ENCODE assay signal across 14 mouse cellular contexts in genomic region chr5:129877731-129878455, GRCm38 (mm10). TPM values are rescaled to one million over a fixed set of nuclear protein-coding genes. Genes with fewer than 3 reads are reported as not detected.
DNase-seq lines count a peak whose midpoint lies in the region; ATAC-seq and TF ChIP-seq lines count a peak whose summit lies in the region.
"Had no signal": no experiment of that assay in that cellular context is flagged by ENCODE, and none has a peak within 500 bp of the region (broad histone marks: within the 10 kb centered on the region; RNA-seq: fewer than 3 reads in every experiment).

No protein-coding gene starts in this region.

- H3K4me2 ChIP-seq in hindbrain, postnatal 0 days (ENCODE audit: low read depth, low read length): no peak overlapping the region
- no peak overlapping the region for H3K4me2 ChIP-seq in hindbrain, embryonic 13.5 days
- H3K4me2 ChIP-seq in heart, embryonic 15.5 days: no peak overlapping the region
- no peak overlapping the region for H3K4me2 ChIP-seq in neural tube, embryonic 15.5 days
- no peak overlapping the region for H3K4me2 ChIP-seq in midbrain, embryonic 15.5 days

- TF ChIP-seq CTCF in hindbrain, postnatal 0 days (IDR thresholded peaks at IDR 0.05; ENCODE audit: low read depth): no peak

- H3K9me3 ChIP-seq in hindbrain, postnatal 0 days (ENCODE audit: low read length): no peaks in the 10 kb centered on the region
- no peaks in the 10 kb centered on the region for H3K9me3 ChIP-seq in hindbrain, embryonic 13.5 days
- H3K9me3 ChIP-seq in heart, embryonic 15.5 days (replicated peaks): no peaks in the 10 kb centered on the region
- H3K9me3 ChIP-seq in neural tube, embryonic 15.5 days (replicated peaks): no peaks in the 10 kb centered on the region
- no peaks in the 10 kb centered on the region for H3K9me3 ChIP-seq in midbrain, embryonic 15.5 days
- H3K9me3 ChIP-seq: hindbrain, embryonic 10.5 days had no signal

- peak overlapping the region; percentile 64 for H3K27ac ChIP-seq in hindbrain, postnatal 0 days
- H3K27ac ChIP-seq in hindbrain, embryonic 13.5 days: no peak overlapping the region
- peak overlapping the region; percentile 38 for H3K27ac ChIP-seq in heart, embryonic 15.5 days
- no peak overlapping the region for H3K27ac ChIP-seq in neural tube, embryonic 15.5 days (replicated peaks)
- no peak overlapping the region for H3K27ac ChIP-seq in midbrain, embryonic 15.5 days
- H3K27ac ChIP-seq: hindbrain, embryonic 10.5 days had no signal

- H3K27me3 ChIP-seq in hindbrain, postnatal 0 days (ENCODE audit: insufficient read depth, low read length): no peaks in the 10 kb centered on the region
- H3K27me3 ChIP-seq in hindbrain, embryonic 13.5 days: no peaks in the 10 kb centered on the region
- H3K27me3 ChIP-seq in heart, embryonic 15.5 days: no peaks in the 10 kb centered on the region
- H3K27me3 ChIP-seq in neural tube, embryonic 15.5 days (replicated peaks): no peaks in the 10 kb centered on the region
- H3K27me3 ChIP-seq in midbrain, embryonic 15.5 days (replicated peaks): no peaks in the 10 kb centered on the region
- H3K27me3 ChIP-seq: CH12.LX had no signal

- 74% methylated on average over 9 of the region's 9 CpGs for WGBS in hindbrain, postnatal 0 days
- 80% methylated on average over 9 of the region's 9 CpGs for WGBS in hindbrain, embryonic 13.5 days
- 57% methylated on average over 9 of the region's 9 CpGs for WGBS in heart, embryonic 15.5 days
- 82% methylated on average over 9 of the region's 9 CpGs for WGBS in neural tube, embryonic 15.5 days
- WGBS in midbrain, embryonic 15.5 days: 78% methylated on average over 9 of the region's 9 CpGs

- no peak overlapping the region for H3K9ac ChIP-seq in hindbrain, postnatal 0 days (replicated peaks; ENCODE audit: low read length)
- H3K9ac ChIP-seq in hindbrain, embryonic 13.5 days: no peak overlapping the region
- H3K9ac ChIP-seq in heart, embryonic 15.5 days: no peak overlapping the region
- no peak overlapping the region for H3K9ac ChIP-seq in neural tube, embryonic 15.5 days (replicated peaks)
- H3K9ac ChIP-seq in midbrain, embryonic 15.5 days: no peak overlapping the region

- peak; percentile 79; the same call in 1 of the 2 replicates for ATAC-seq in hindbrain, postnatal 0 days
- ATAC-seq in hindbrain, embryonic 13.5 days (ENCODE audit: low FRiP score): no peak
- no peak for ATAC-seq in heart, embryonic 15.5 days (replicated peaks; ENCODE audit: insufficient number of reproducible peaks, insufficient read depth, low FRiP score, low read depth)
- no peak for ATAC-seq in neural tube, embryonic 15.5 days (ENCODE audit: low FRiP score)
- no peak for ATAC-seq in midbrain, embryonic 15.5 days (replicated peaks)
- ATAC-seq: lung, postnatal 0 days had no signal

- DNase-seq in hindbrain, postnatal 0 days (ENCODE audit: low spot score): peak; percentile 53
- DNase-seq in MN1 (ENCODE audit: low spot score): peak; percentile 74
- DNase-seq in frontal cortex, postnatal 10 days (ENCODE audit: low spot score in 2 of 2): peak; percentile 36 to 55
- no peak for DNase-seq in urinary bladder, postnatal 4 days (ENCODE audit: low spot score in 2 of 2)
- DNase-seq: retina, postnatal 1 day; thymus, adult 2 months had no signal

- peaks cover 15% of the 10 kb centered on the region for H3K36me3 ChIP-seq in hindbrain, postnatal 0 days (ENCODE audit: insufficient read depth, low read length)
- peaks cover 29% of the 10 kb centered on the region for H3K36me3 ChIP-seq in hindbrain, embryonic 13.5 days
- H3K36me3 ChIP-seq in heart, embryonic 15.5 days: peaks cover 25% of the 10 kb centered on the region
- peaks cover 26% of the 10 kb centered on the region for H3K36me3 ChIP-seq in neural tube, embryonic 15.5 days
- H3K36me3 ChIP-seq in midbrain, embryonic 15.5 days (replicated peaks): peaks cover 19% of the 10 kb centered on the region; the same call in 1 of the 2 replicates

- H3K4me1 ChIP-seq in hindbrain, postnatal 0 days (ENCODE audit: insufficient read depth, low read length): no peaks in the 10 kb centered on the region
- no peaks in the 10 kb centered on the region for H3K4me1 ChIP-seq in hindbrain, embryonic 13.5 days (replicated peaks)
- peaks cover 12% of the 10 kb centered on the region for H3K4me1 ChIP-seq in heart, embryonic 15.5 days (replicated peaks)
- H3K4me1 ChIP-seq in neural tube, embryonic 15.5 days: no peaks in the 10 kb centered on the region
- H3K4me1 ChIP-seq in midbrain, embryonic 15.5 days: no peaks in the 10 kb centered on the region
- H3K4me1 ChIP-seq: hindbrain, embryonic 10.5 days had no signal

- no peak overlapping the region for H3K4me3 ChIP-seq in hindbrain, postnatal 0 days (ENCODE audit: low read length)
- H3K4me3 ChIP-seq in hindbrain, embryonic 13.5 days: no peak overlapping the region
- H3K4me3 ChIP-seq in heart, embryonic 15.5 days: no peak overlapping the region
- H3K4me3 ChIP-seq in neural tube, embryonic 15.5 days (replicated peaks): no peak overlapping the region
- no peak overlapping the region for H3K4me3 ChIP-seq in midbrain, embryonic 15.5 days
- H3K4me3 ChIP-seq: hindbrain, embryonic 10.5 days had no signal

RNA-seq across cellular contexts. Expression of gene Chchd2, which starts 9.4 kb away (rescaled TPM):
- 1,207 and 1,381 TPM in 2 replicates for total RNA-seq in hindbrain, postnatal 0 days (2014; rRNA removed)
- 877 TPM in 2 replicates for polyA plus RNA-seq in hindbrain, postnatal 0 days (2015; fragmentation: Nextera tagmentation; extraction: Ambion mirVana)
- 858 and 885 TPM in 2 replicates for polyA plus RNA-seq in hindbrain, embryonic 13.5 days (2015; fragmentation: Nextera tagmentation; extraction: Ambion mirVana)
- polyA plus RNA-seq in heart, embryonic 15.5 days (2015; fragmentation: Nextera tagmentation; extraction: Ambion mirVana): 889 and 921 TPM in 2 replicates
- 743 and 777 TPM in 2 replicates for polyA plus RNA-seq in neural tube, embryonic 15.5 days (2015; fragmentation: Nextera tagmentation; extraction: Ambion mirVana)
- polyA plus RNA-seq in midbrain, embryonic 15.5 days (2015; fragmentation: Nextera tagmentation; extraction: Ambion mirVana): 674 and 719 TPM in 2 replicates

RNA-seq across cellular contexts. Expression of gene Zbed5, which starts 17.6 kb away (rescaled TPM):
- total RNA-seq in hindbrain, postnatal 0 days (2014; rRNA removed): 9.6 and 10.4 TPM in 2 replicates
- polyA plus RNA-seq in hindbrain, postnatal 0 days (2015; fragmentation: Nextera tagmentation; extraction: Ambion mirVana): 7.4 and 7.9 TPM in 2 replicates
- 14.6 and 15.1 TPM in 2 replicates for polyA plus RNA-seq in hindbrain, embryonic 13.5 days (2015; fragmentation: Nextera tagmentation; extraction: Ambion mirVana)
- 2.1 and 2.6 TPM in 2 replicates for polyA plus RNA-seq in heart, embryonic 15.5 days (2015; fragmentation: Nextera tagmentation; extraction: Ambion mirVana)
- 11.1 and 13.0 TPM in 2 replicates for polyA plus RNA-seq in neural tube, embryonic 15.5 days (2015; fragmentation: Nextera tagmentation; extraction: Ambion mirVana)
- polyA plus RNA-seq in midbrain, embryonic 15.5 days (2015; fragmentation: Nextera tagmentation; extraction: Ambion mirVana): 16.6 and 17.3 TPM in 2 replicates
- total RNA-seq: monocyte, adult 5-6 weeks had no signal

RNA-seq across cellular contexts. Expression of gene Phkg1, which starts 20.5 kb away (rescaled TPM):
- 2.0 and 3.6 TPM in 2 replicates for total RNA-seq in hindbrain, postnatal 0 days (2014; rRNA removed)
- polyA plus RNA-seq in hindbrain, postnatal 0 days (2015; fragmentation: Nextera tagmentation; extraction: Ambion mirVana): 1.7 and 3.3 TPM in 2 replicates
- 0.30 and 0.40 TPM in 2 replicates for polyA plus RNA-seq in hindbrain, embryonic 13.5 days (2015; fragmentation: Nextera tagmentation; extraction: Ambion mirVana)
- polyA plus RNA-seq in heart, embryonic 15.5 days (2015; fragmentation: Nextera tagmentation; extraction: Ambion mirVana): 2.3 and 2.5 TPM in 2 replicates
- polyA plus RNA-seq in neural tube, embryonic 15.5 days (2015; fragmentation: Nextera tagmentation; extraction: Ambion mirVana): 0.95 and 1.3 TPM in 2 replicates
- polyA plus RNA-seq in midbrain, embryonic 15.5 days (2015; fragmentation: Nextera tagmentation; extraction: Ambion mirVana): 0.40 and 0.56 TPM in 2 replicates
- total RNA-seq: monocyte, adult 5-6 weeks had no signal

RNA-seq across cellular contexts. Expression of gene Nupr1l, which starts 30.4 kb away (rescaled TPM):
- total RNA-seq in hindbrain, postnatal 0 days (2014; rRNA removed): 3.5 and 4.1 TPM in 2 replicates
- 6.0 and 6.1 TPM in 2 replicates for polyA plus RNA-seq in hindbrain, postnatal 0 days (2015; fragmentation: Nextera tagmentation; extraction: Ambion mirVana)
- 7.4 and 7.7 TPM in 2 replicates for polyA plus RNA-seq in hindbrain, embryonic 13.5 days (2015; fragmentation: Nextera tagmentation; extraction: Ambion mirVana)
- 2.0 and 2.8 TPM in 2 replicates for polyA plus RNA-seq in heart, embryonic 15.5 days (2015; fragmentation: Nextera tagmentation; extraction: Ambion mirVana)
- 2.6 and 4.3 TPM in 2 replicates for polyA plus RNA-seq in neural tube, embryonic 15.5 days (2015; fragmentation: Nextera tagmentation; extraction: Ambion mirVana)
- polyA plus RNA-seq in midbrain, embryonic 15.5 days (2015; fragmentation: Nextera tagmentation; extraction: Ambion mirVana): 3.9 and 5.9 TPM in 2 replicates

RNA-seq across cellular contexts. Expression of gene Sumf2, which starts 31.1 kb away (rescaled TPM):
- total RNA-seq in hindbrain, postnatal 0 days (2014; rRNA removed): 21.8 and 23.2 TPM in 2 replicates
- 25.2 and 29.4 TPM in 2 replicates for polyA plus RNA-seq in hindbrain, postnatal 0 days (2015; fragmentation: Nextera tagmentation; extraction: Ambion mirVana)
- polyA plus RNA-seq in hindbrain, embryonic 13.5 days (2015; fragmentation: Nextera tagmentation; extraction: Ambion mirVana): 31.7 and 37.8 TPM in 2 replicates
- polyA plus RNA-seq in heart, embryonic 15.5 days (2015; fragmentation: Nextera tagmentation; extraction: Ambion mirVana): 20.8 and 26.2 TPM in 2 replicates
- 28.0 and 32.4 TPM in 2 replicates for polyA plus RNA-seq in neural tube, embryonic 15.5 days (2015; fragmentation: Nextera tagmentation; extraction: Ambion mirVana)
- 23.1 and 28.4 TPM in 2 replicates for polyA plus RNA-seq in midbrain, embryonic 15.5 days (2015; fragmentation: Nextera tagmentation; extraction: Ambion mirVana)

Comparison
In these comparisons a context has a peak if more than half of its experiments do, and no peak if none do; other contexts are left out.
1. H3K27ac ChIP-seq: peak in hindbrain, postnatal 0 days (single experiment) and heart, embryonic 15.5 days (single experiment); none in hindbrain, embryonic 13.5 days (single experiment), neural tube, embryonic 15.5 days (single experiment) and midbrain, embryonic 15.5 days (single experiment).
2. DNase-seq: peak in hindbrain, postnatal 0 days (single experiment), MN1 (single experiment) and frontal cortex, postnatal 10 days (2 of 2); none in urinary bladder, postnatal 4 days (0 of 2).